Mouse (Mus musculus): ENCODE data around the gene Zfp653.

- TF ChIP-seq CTCF (IDR thresholded peaks at IDR 0.05; ENCODE audit: extremely low read depth, insufficient read length, insufficient replicate concordance, low read depth, low read length): no peak
- TF ChIP-seq POLR2A (IDR thresholded peaks at IDR 0.05; ENCODE audit: low read depth, low read length): no peak
Measured at GRCm38 (mm10) chr9:22108194-22108593, 37.0 kb upstream of the Zfp653 start.

All from small intestine, adult 2 months (tissue).